ENCODE assay signal across 25 mouse cellular contexts in the genomic region with DNA sequence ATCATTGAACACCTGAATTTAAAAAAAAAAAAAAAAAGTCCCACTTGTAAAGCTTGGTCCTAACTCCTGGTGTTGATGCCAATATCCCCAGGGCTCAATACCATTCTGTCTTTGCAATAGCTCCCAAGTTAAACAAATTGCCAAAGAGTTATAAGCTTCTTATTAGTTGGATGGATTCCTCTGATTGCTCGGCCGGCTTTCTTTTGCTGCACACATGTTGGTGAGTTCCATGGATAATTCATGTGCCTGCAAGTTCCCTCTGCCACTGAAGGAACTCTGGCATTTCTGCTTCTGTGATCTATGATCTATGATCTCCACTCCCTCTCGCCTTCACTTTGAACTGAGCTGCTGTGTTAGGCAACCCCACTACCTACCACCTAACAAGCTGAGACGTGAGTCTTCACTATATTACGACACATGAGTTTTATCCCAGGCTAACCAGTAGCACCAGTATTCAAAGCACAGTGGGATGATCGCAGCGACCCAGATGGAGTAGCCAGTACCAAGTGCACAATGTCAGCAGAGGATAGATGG.
DNase-seq lines count a peak whose midpoint lies in the region; ATAC-seq and TF ChIP-seq lines count a peak whose summit lies in the region.
"Had no signal": no experiment of that assay in that cellular context is flagged by ENCODE, and none has a peak within 500 bp of the region (broad histone marks: within the 10 kb centered on the region; RNA-seq: fewer than 3 reads in every experiment).

No protein-coding gene starts in this region.

- TF ChIP-seq CTCF in stomach, postnatal 0 days (IDR thresholded peaks at IDR 0.05; ENCODE audit: low read depth) = no peak

- H3K4me3 ChIP-seq in embryonic facial prominence, embryonic 14.5 days (ENCODE audit: low read depth, low read length) = no peak overlapping the region
- no peak overlapping the region for H3K4me3 ChIP-seq in embryonic facial prominence, embryonic 10.5 days
- no peak overlapping the region for H3K4me3 ChIP-seq in stomach, postnatal 0 days (ENCODE audit: low read depth, low read length)
- H3K4me3 ChIP-seq: embryonic facial prominence, embryonic 13.5 days; gastrocnemius, adult 2 months; heart, embryonic 12.5 days; heart, embryonic 15.5 days; hindbrain, embryonic 10.5 days; hindbrain, embryonic 13.5 days had no signal

- H3K9ac ChIP-seq in embryonic facial prominence, embryonic 14.5 days (ENCODE audit: low read depth, low read length) = no peak overlapping the region
- no peak overlapping the region for H3K9ac ChIP-seq in stomach, postnatal 0 days (ENCODE audit: low read length)
- H3K9ac ChIP-seq: embryonic facial prominence, embryonic 13.5 days; forebrain, postnatal 0 days; heart, embryonic 12.5 days; heart, embryonic 15.5 days; hindbrain, embryonic 13.5 days had no signal

- no peaks in the 10 kb centered on the region for H3K9me3 ChIP-seq in embryonic facial prominence, embryonic 14.5 days (ENCODE audit: control insufficient read depth, low read length)
- H3K9me3 ChIP-seq in embryonic facial prominence, embryonic 10.5 days = no peaks in the 10 kb centered on the region
- H3K9me3 ChIP-seq in stomach, postnatal 0 days (ENCODE audit: control insufficient read depth, low read length) = no peaks in the 10 kb centered on the region
- H3K9me3 ChIP-seq: embryonic facial prominence, embryonic 13.5 days; heart, embryonic 12.5 days; heart, embryonic 15.5 days; hindbrain, embryonic 10.5 days; hindbrain, embryonic 13.5 days had no signal

- H3K4me2 ChIP-seq in embryonic facial prominence, embryonic 14.5 days (ENCODE audit: low read depth, low read length) = no peak overlapping the region
- no peak overlapping the region for H3K4me2 ChIP-seq in stomach, postnatal 0 days (replicated peaks; ENCODE audit: low read depth)
- H3K4me2 ChIP-seq: embryonic facial prominence, embryonic 13.5 days; heart, embryonic 12.5 days; heart, embryonic 15.5 days; hindbrain, embryonic 13.5 days had no signal

- DNase-seq in embryonic facial prominence, embryonic 14.5 days (ENCODE audit: low spot score) = peak; percentile 22
- no peak for DNase-seq in embryonic facial prominence, embryonic 10.5 days (ENCODE audit: low spot score)
- DNase-seq in urinary bladder, postnatal 14 days (ENCODE audit: low spot score) = peak; percentile 4
- DNase-seq in urinary bladder, postnatal 10 days (ENCODE audit: low spot score) = no peak
- DNase-seq in stomach, postnatal 0 days (ENCODE audit: low spot score) = no peak
- DNase-seq in lung, postnatal 25 days (ENCODE audit: low spot score) = no peak
- DNase-seq: adrenal gland, postnatal 14 days; cerebellum, adult 11 months; cerebellum, adult 2 months; cerebellum, adult 9-11 months; cerebellum, postnatal 25 days; forebrain, postnatal 0 days; gastrocnemius, adult 2 months; gastrocnemius, postnatal 14 days; heart, adult 18-20 months; heart, postnatal 10 days; heart, postnatal 36 days had no signal

- H3K27ac ChIP-seq in embryonic facial prominence, embryonic 14.5 days (replicated peaks; ENCODE audit: low read depth, low read length) = no peak overlapping the region
- no peak overlapping the region for H3K27ac ChIP-seq in embryonic facial prominence, embryonic 10.5 days (replicated peaks)
- no peak overlapping the region for H3K27ac ChIP-seq in stomach, postnatal 0 days (replicated peaks)
- H3K27ac ChIP-seq: embryonic facial prominence, embryonic 13.5 days; gastrocnemius, adult 2 months; heart, embryonic 15.5 days; hindbrain, embryonic 10.5 days; hindbrain, embryonic 13.5 days had no signal

- peak; percentile 87 for TF ChIP-seq EP300 in stomach, postnatal 0 days (optimal IDR thresholded peaks at IDR 0.05)

- no peaks in the 10 kb centered on the region for H3K36me3 ChIP-seq in embryonic facial prominence, embryonic 14.5 days (ENCODE audit: control insufficient read depth, insufficient read depth, low read length)
- H3K36me3 ChIP-seq in embryonic facial prominence, embryonic 10.5 days (replicated peaks) = no peaks in the 10 kb centered on the region
- no peaks in the 10 kb centered on the region for H3K36me3 ChIP-seq in stomach, postnatal 0 days (ENCODE audit: control insufficient read depth, insufficient read depth, low read length)
- H3K36me3 ChIP-seq: embryonic facial prominence, embryonic 13.5 days; heart, embryonic 12.5 days; heart, embryonic 15.5 days; hindbrain, embryonic 10.5 days; hindbrain, embryonic 13.5 days had no signal

- no peaks in the 10 kb centered on the region for H3K27me3 ChIP-seq in embryonic facial prominence, embryonic 14.5 days (replicated peaks; ENCODE audit: control insufficient read depth, insufficient read depth, low read length)
- no peaks in the 10 kb centered on the region for H3K27me3 ChIP-seq in embryonic facial prominence, embryonic 10.5 days (replicated peaks; ENCODE audit: low read depth, poor library complexity, severe bottlenecking)
- H3K27me3 ChIP-seq in stomach, postnatal 0 days (ENCODE audit: control insufficient read depth, insufficient read depth, low read length) = no peaks in the 10 kb centered on the region
- H3K27me3 ChIP-seq: embryonic facial prominence, embryonic 13.5 days; heart, embryonic 12.5 days; heart, embryonic 15.5 days; hindbrain, embryonic 13.5 days had no signal

- WGBS in embryonic facial prominence, embryonic 14.5 days = 83% methylated on average over 7 of the region's 7 CpGs
- 92% methylated on average over 7 of the region's 7 CpGs for WGBS in embryonic facial prominence, embryonic 10.5 days
- 70% methylated on average over 7 of the region's 7 CpGs for WGBS in stomach, postnatal 0 days

- no peaks in the 10 kb centered on the region for H3K4me1 ChIP-seq in embryonic facial prominence, embryonic 14.5 days (ENCODE audit: control insufficient read depth, insufficient read depth, low read length)
- no peaks in the 10 kb centered on the region for H3K4me1 ChIP-seq in embryonic facial prominence, embryonic 10.5 days
- H3K4me1 ChIP-seq in stomach, postnatal 0 days (replicated peaks; ENCODE audit: control insufficient read depth, insufficient read depth) = no peaks in the 10 kb centered on the region
- H3K4me1 ChIP-seq: embryonic facial prominence, embryonic 13.5 days; heart, embryonic 12.5 days; heart, embryonic 15.5 days; hindbrain, embryonic 10.5 days; hindbrain, embryonic 13.5 days had no signal

- ATAC-seq in embryonic facial prominence, embryonic 14.5 days (ENCODE audit: low read depth) = no peak
- ATAC-seq in stomach, postnatal 0 days (ENCODE audit: low FRiP score, low TSS enrichment) = peak; percentile 45; the same call in 1 of the 2 replicates
- ATAC-seq: activated CD4-positive, CD25-positive, alpha-beta regulatory T cell, adult 4 months; forebrain, embryonic 14.5 days; forebrain, postnatal 0 days; hindbrain, embryonic 16.5 days had no signal

Comparison
In these comparisons a context has a peak if more than half of its experiments do, and no peak if none do; other contexts are left out.
1. DNase-seq: peak in embryonic facial prominence, embryonic 14.5 days (single experiment) and urinary bladder, postnatal 14 days (single experiment); none in embryonic facial prominence, embryonic 10.5 days (single experiment), urinary bladder, postnatal 10 days (single experiment), stomach, postnatal 0 days (single experiment) and lung, postnatal 25 days (single experiment).